Mouse (Mus musculus) heart, adult 2 months (tissue): ENCODE measurements around the gene Rab3d.

ENCODE experiments used
- CTCF ChIP-seq: fragments of 200-600 bp; IDR thresholded peaks from 2 replicates; pipeline ENCODE4 v1.8.1; 2022; ENCODE audit warnings: antibody characterized with exemption, mild to moderate bottlenecking, moderate library complexity
- POLR2A ChIP-seq: fragments of 200-500 bp; IDR thresholded peaks from 2 replicates; pipeline ENCODE4 v1.6.1; 2011; ENCODE audit warnings: mild to moderate bottlenecking, low read depth, low read length, control low read depth; ENCODE audit not compliant: insufficient read depth

- TF ChIP-seq CTCF (peak; percentile 55), POLR2A (no peak)
These were observed 37.2 kb upstream of the Rab3d start for GRCm38 (mm10) chr9:21955225-21955569.
